Mouse (Mus musculus) stomach, embryonic 14.5 days (tissue): Measurements from ENCODE around the gene Prkch. TPM values are rescaled to one million over a fixed set of nuclear protein-coding genes. Genes with fewer than 3 reads are reported as not detected.
A peak's percentile ranks its signal among the peaks of the same experiment; 100 is the strongest.

Experiments used
- ATAC-seq: fragments of 200-750 bp; cut with Nextera tagmentation; 2 replicates; pipeline ENCODE4 v1.8.0; 2017; ENCODE audit warnings: low read depth, moderate TSS enrichment; ENCODE audit not compliant: insufficient number of reproducible peaks, insufficient read depth, low FRiP score
- H3K27ac ChIP-seq: fragments of 300-500 bp; sonication (generic); 2 replicates; pipeline ENCODE4 v1.5.1; 2014; ENCODE audit warnings: mild to moderate bottlenecking, low read length, moderate library complexity, mixed read lengths
- H3K27me3 ChIP-seq: fragments of 300-500 bp; sonication (generic); 2 replicates; pipeline ENCODE4 v1.6.1; 2014; ENCODE audit warnings: low read length, control low read depth, mixed read lengths; ENCODE audit not compliant: control insufficient read depth, insufficient read depth
- H3K36me3 ChIP-seq: fragments of 300-500 bp; sonication (generic); 2 replicates; pipeline ENCODE4 v1.6.1; 2014; ENCODE audit warnings: mild to moderate bottlenecking, control low read depth, low read length, moderate library complexity, mixed read lengths; ENCODE audit not compliant: control insufficient read depth, insufficient read depth
- H3K4me1 ChIP-seq: fragments of 300-500 bp; sonication (generic); 2 replicates; pipeline ENCODE4 v1.6.1; 2014; ENCODE audit warnings: low read length, control low read depth, mixed read lengths; ENCODE audit not compliant: control insufficient read depth, insufficient read depth
- H3K4me2 ChIP-seq: fragments of 300-500 bp; sonication (generic); replicated peaks from 2 replicates; pipeline ENCODE4 v1.6.1; 2014; ENCODE audit warnings: low read depth, low read length, control low read depth
- H3K4me3 ChIP-seq: fragments of 300-500 bp; sonication (generic); 2 replicates; pipeline ENCODE4 v1.5.1; 2014; ENCODE audit warnings: low read depth, low read length, control low read depth
- H3K9ac ChIP-seq: fragments of 300-500 bp; sonication (generic); replicated peaks from 2 replicates; pipeline ENCODE4 v1.6.1; 2014; ENCODE audit warnings: low read depth, mild to moderate bottlenecking, control low read depth, low read length, moderate library complexity, mixed read lengths
- H3K9me3 ChIP-seq: fragments of 300-500 bp; sonication (generic); 2 replicates; pipeline ENCODE4 v1.6.1; 2016; ENCODE audit warnings: low read depth, low read length, control low read depth; ENCODE audit not compliant: control insufficient read depth
- WGBS: fragments of 180-500 bp; shearing (Covaris S2); extraction: QIAGEN DNeasy Blood & Tissue Kit; methylation state at CpG from one replicate; pipeline ENCODE4 v1.1.7; 2014; 5-methylcytosine and 5-hydroxymethylcytosine counted together
- polyA plus RNA-seq: library from polyadenylated mRNA; unstranded; fragments of >200 nt; fragmentation: Nextera tagmentation; extraction: Ambion mirVana; gene quantifications from 2 replicates; pipeline ENCODE4 v1.2.1, GENCODE M21; 2014

The Prkch gene
- polyA plus RNA-seq, 1 experiment from 2014 or later, result 12.1 TPM

DNA sequence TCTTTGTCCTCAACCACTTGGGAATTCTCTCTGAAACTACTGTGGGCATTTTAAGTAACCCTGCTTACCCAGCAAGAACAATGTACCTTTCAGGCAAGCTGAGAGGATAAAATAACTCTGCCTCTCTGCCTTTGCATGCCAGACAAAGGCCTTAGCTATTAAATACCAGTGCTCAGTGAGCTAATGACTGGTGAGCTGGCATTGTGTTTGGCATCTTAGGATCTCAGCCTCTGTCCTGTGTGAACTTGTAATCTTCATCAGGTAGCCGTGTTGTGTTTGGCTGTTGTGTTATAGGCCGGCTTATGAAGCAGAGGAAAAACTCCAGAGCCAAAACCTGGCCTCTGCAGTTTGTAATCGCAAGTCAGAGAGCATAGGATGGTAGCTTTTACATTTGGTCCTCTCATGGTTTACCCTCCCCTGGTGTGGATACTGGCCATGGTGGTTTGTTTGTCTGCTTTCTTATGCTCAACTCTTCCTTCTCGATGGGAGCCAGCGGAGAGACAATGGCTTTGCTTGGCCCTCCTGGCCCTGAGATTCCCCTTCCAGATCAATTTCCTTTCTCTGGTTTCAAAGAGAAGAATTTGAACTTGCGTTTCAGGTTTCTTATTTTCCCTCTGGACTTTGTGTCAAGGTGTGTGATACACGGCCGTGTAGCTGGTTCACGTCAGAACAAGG is 170.0 kb downstream of the Prkch start:
- WGBS, result 79% methylated on average over 9 of the region's 9 CpGs

DNA sequence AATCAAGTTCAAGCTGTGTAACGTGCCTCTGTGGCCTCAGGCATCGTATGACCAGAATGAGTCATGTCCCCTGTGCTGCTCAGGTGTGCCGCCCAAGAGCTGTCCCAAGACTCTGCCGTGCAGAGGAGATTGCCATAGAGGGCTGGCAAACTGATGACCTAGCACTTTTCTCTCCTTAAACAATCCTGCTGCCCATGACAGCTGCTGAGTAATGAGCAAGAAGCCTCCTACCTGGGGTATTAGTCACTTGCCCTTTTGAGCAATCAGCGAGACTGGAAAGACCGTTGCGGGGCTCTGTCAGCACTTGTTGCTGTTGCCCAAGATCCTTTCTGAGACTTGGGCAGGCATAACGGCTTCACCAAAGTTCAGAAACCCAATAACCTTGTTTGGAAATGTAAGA is 171.1 kb downstream of the Prkch start:
- Histone ChIP-seq H3K9ac (no peak overlapping the region), H3K9me3 (no peaks in the 10 kb centered on the region), H3K4me1 (no peaks in the 10 kb centered on the region), H3K27ac (no peak overlapping the region), H3K4me3 (no peak overlapping the region), H3K36me3 (no peaks in the 10 kb centered on the region; the same call in 1 of the 2 replicates), H3K27me3 (no peaks in the 10 kb centered on the region), H3K4me2 (no peak overlapping the region)
- WGBS, result 65% methylated on average over 8 of the region's 8 CpGs
- ATAC-seq, result 0 out of 2 replicates have a peak, but pooled peaks have one; percentile 2

More for the DNA sequence above, 170.0 kb downstream of the Prkch start:
- Histone ChIP-seq H3K9ac (no peak overlapping the region), H3K4me2 (no peak overlapping the region), H3K36me3 (no peaks in the 10 kb centered on the region), H3K4me1 (no peaks in the 10 kb centered on the region), H3K9me3 (no peaks in the 10 kb centered on the region), H3K27ac (no peak overlapping the region), H3K4me3 (no peak overlapping the region), H3K27me3 (no peaks in the 10 kb centered on the region)
- ATAC-seq, result no peak

GRCm38 (mm10) chr12:73756527-73756926 is 171.9 kb downstream of the Prkch start:
- Histone ChIP-seq H3K27ac (no peak overlapping the region), H3K4me2 (no peak overlapping the region), H3K27me3 (no peaks in the 10 kb centered on the region), H3K4me1 (no peaks in the 10 kb centered on the region), H3K4me3 (no peak overlapping the region), H3K36me3 (no peaks in the 10 kb centered on the region; the same call in 1 of the 2 replicates), H3K9ac (no peak overlapping the region), H3K9me3 (no peaks in the 10 kb centered on the region)
- ATAC-seq, result no peak
- WGBS, result 91% methylated on average over 6 of the region's 6 CpGs

DNA sequence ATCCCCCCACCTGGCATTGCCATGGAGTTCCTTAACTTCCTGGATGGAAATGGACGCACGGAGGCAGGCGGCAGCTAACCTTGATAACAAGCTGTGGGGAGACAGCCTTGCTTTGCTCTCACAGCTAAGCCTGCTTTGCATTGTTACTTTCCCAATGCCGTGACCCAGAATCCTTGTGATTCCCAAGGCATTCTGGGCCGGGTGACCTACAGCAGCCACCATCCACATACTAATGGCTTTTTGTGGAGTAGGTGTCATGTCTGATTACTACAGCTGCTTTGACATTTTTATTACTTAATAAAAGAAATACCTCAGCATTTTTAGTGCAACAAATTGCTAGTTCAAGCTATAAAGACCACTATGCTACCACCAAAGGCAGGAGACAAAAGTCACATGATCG is 177.4 kb downstream of the Prkch start:
- Histone ChIP-seq H3K4me2 (no peak overlapping the region), H3K9ac (no peak overlapping the region), H3K4me3 (no peak overlapping the region), H3K4me1 (peaks cover 10% of the 10 kb centered on the region; the same call in 1 of the 2 replicates), H3K27me3 (no peaks in the 10 kb centered on the region), H3K9me3 (no peaks in the 10 kb centered on the region), H3K36me3 (no peaks in the 10 kb centered on the region; the same call in 1 of the 2 replicates), H3K27ac (no peak overlapping the region)
- 87% methylated on average over 6 of the region's 6 CpGs for WGBS
- ATAC-seq, result no peak

DNA sequence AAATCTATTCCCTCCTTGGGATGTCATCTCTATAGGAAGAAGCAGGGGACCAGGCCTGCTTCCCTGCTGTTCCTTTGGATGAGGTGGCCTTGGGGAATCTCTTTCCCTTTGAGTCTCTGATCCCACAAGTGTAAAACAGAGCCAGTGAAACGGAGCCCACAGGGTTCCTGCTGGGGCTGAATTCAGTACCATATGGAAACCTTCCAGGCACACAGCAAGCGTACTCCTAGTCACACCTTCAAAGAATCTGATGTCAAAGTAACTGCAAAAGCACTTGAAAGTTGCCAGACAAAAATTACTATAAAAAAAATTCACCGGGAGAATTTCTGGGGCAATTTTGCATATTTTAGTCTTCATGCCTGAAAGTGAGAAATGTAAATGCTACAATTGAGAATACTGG is 178.2 kb downstream of the Prkch start:
- Histone ChIP-seq H3K36me3 (no peaks in the 10 kb centered on the region; the same call in 1 of the 2 replicates), H3K9ac (no peak overlapping the region), H3K27me3 (no peaks in the 10 kb centered on the region), H3K4me2 (no peak overlapping the region), H3K9me3 (no peaks in the 10 kb centered on the region), H3K27ac (no peak overlapping the region), H3K4me1 (peaks cover 10% of the 10 kb centered on the region; the same call in 1 of the 2 replicates), H3K4me3 (no peak overlapping the region)
- WGBS, result 70% methylated on average over 3 of the region's 3 CpGs
- ATAC-seq, result no peak

DNA sequence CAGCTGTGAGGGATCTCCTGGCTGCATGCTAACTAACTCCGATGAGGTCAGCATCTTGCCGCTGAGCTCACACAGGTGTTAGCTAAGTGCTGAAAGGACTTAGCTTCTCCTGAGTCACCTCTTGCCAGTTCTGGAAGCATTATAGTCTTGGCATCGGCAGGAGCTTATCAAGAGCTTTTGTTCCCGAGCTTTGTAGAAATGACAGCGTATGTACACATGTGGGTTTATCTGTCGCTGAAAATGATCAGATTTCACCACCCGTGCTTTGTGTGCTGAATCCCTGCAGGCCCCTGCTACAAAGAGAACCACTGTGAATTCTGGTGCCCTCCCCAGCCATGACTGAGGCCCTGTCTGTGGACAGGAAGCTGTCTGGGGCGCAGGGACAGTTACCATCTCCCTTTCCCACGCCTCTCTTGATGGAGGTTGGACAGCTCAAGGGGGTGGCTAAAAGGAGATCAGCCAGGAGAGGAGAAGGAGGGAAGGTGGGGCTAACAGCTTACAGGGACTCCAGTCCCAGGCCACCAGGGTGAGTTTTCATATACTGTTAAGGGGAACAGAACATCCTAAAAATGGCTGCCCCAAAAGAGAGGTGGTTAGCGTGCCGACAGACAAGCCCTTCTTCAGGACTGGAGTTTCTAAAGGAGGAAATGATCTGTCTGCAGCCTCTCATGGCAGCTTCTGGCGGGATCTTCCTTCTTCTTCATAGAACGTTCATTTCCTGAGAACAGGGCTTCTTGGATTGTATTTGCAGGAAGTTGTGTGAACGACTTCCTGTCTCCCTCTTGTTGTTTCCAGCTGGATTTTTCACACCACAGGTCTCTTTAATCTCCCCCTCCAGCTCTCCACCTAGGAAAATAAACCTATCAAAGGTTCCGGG is 180.3 kb downstream of the Prkch start:
- WGBS, result 41% methylated on average over 15 of the region's 15 CpGs
- H3K27ac ChIP-seq, result peak overlapping the region; percentile 76

DNA sequence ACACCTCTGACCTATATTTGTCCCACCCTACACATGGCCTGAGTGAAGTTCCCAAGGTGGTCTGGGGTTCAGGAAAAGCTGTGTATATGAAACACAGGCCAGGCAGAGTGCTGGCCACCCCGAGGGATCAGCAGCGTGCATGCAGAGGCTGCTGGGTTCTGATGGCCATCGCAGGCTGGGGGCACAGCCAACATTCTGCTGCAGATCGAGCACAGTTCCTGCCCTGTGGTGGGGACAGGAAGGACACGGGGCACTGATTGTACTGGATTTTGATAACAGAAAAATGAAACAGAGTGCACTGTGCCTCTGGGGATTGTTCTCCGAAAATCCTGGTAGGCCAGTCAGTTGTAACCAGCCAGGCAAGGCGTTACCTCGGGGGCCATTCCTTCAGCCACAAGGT is 181.6 kb downstream of the Prkch start:
- Histone ChIP-seq H3K9ac (no peak overlapping the region), H3K9me3 (no peaks in the 10 kb centered on the region), H3K4me3 (no peak overlapping the region), H3K27me3 (no peaks in the 10 kb centered on the region), H3K4me1 (peaks cover 10% of the 10 kb centered on the region; the same call in 1 of the 2 replicates), H3K36me3 (no peaks in the 10 kb centered on the region), H3K27ac (no peak overlapping the region), H3K4me2 (no peak overlapping the region)
- no peak for ATAC-seq
- 87% methylated on average over 8 of the region's 8 CpGs for WGBS

More for the DNA sequence above, 180.3 kb downstream of the Prkch start:
- Histone ChIP-seq H3K4me2 (0 out of 2 replicates have a peak overlapping the region, but pooled peaks have one; percentile 3), H3K27me3 (no peaks in the 10 kb centered on the region), H3K9me3 (no peaks in the 10 kb centered on the region), H3K36me3 (no peaks in the 10 kb centered on the region; the same call in 1 of the 2 replicates), H3K9ac (no peak overlapping the region), H3K4me1 (peaks cover 10% of the 10 kb centered on the region; the same call in 1 of the 2 replicates), H3K4me3 (no peak overlapping the region)
- ATAC-seq, result peak; percentile 82

DNA sequence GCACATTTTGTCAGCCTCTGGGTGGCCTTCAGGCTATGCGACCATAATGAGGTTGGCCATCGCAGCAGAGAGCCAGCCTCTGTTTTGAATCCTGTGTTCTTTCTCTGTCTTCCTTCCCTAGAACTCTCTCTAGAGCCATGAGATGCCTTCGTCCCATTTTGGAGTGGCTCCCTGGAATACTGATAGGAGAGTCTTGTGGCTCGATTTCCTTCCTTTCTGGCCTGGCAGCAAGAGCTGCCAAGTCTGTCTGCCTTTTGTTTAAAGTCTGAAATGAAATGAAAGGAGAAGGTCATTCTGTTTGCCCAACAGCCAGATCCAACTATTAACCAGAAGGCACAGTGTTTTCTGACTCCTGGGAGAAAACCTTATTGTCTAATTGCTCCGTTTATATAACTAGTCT is 184.2 kb downstream of the Prkch start:
- Histone ChIP-seq H3K4me1 (peaks cover 10% of the 10 kb centered on the region; the same call in 1 of the 2 replicates), H3K9ac (no peak overlapping the region), H3K4me2 (no peak overlapping the region), H3K4me3 (no peak overlapping the region), H3K36me3 (no peaks in the 10 kb centered on the region), H3K27me3 (no peaks in the 10 kb centered on the region), H3K9me3 (no peaks in the 10 kb centered on the region), H3K27ac (no peak overlapping the region)
- no peak for ATAC-seq
- 72% methylated on average over 5 of the region's 5 CpGs for whole genome bisulfite sequencing
